Mouse (Mus musculus) CH12.LX (cell line): ENCODE measurements around the gene Mael. TPM values are rescaled to one million over a fixed set of nuclear protein-coding genes. Genes with fewer than 3 reads are reported as not detected.

Experiments used
- DNase-seq: peaks from one replicate; pipeline ENCODE4 v3.0.0-alpha.2; 2013; ENCODE audit errors: extremely low read depth
- H3K27ac ChIP-seq: 2 replicates; pipeline ENCODE4 v1.5.1; 2012; ENCODE audit warnings: low read depth, mild to moderate bottlenecking, control low read depth, moderate library complexity; ENCODE audit not compliant: insufficient read depth
- H3K27me3 ChIP-seq: replicated peaks from 2 replicates; pipeline ENCODE3; 2012; ENCODE audit warnings: inconsistent platforms
- H3K36me3 ChIP-seq, 2 experiments: replicated peaks in 1 of 2; 2 replicates each; pipeline versions ENCODE3 to v1.6.1; 2012; ENCODE audit warnings: inconsistent platforms in 1 of 2, low read length in 1 of 2, mild to moderate bottlenecking in 1 of 2, mixed read lengths in 1 of 2, moderate library complexity in 1 of 2; ENCODE audit not compliant: control insufficient read depth in 1 of 2, insufficient read depth in 1 of 2
- H3K4me1 ChIP-seq, 2 experiments: 2 replicates each; pipeline ENCODE4 v1.6.1; 2012; ENCODE audit warnings: inconsistent platforms in 1 of 2, moderate library complexity in 1 of 2; ENCODE audit not compliant: insufficient read depth in 2 of 2, control insufficient read depth in 1 of 2
- H3K4me2 ChIP-seq: 2 replicates; pipeline ENCODE4 v1.6.1; 2012; ENCODE audit warnings: low read depth, mild to moderate bottlenecking, control low read depth; ENCODE audit not compliant: poor library complexity, insufficient read depth, severe bottlenecking
- H3K4me3 ChIP-seq, 3 experiments: fragments of 150-350 bp in 1 of 3; sonication (generic) in 1 of 3; replicated peaks in 1 of 3; 2 replicates each; pipeline versions ENCODE3 to v1.5.1; 2011 to 2012; ENCODE audit warnings: low read depth in 2 of 3, low read length in 2 of 3, mild to moderate bottlenecking in 2 of 3, moderate library complexity in 2 of 3, control low read depth in 1 of 3, improper control_type of control experiment in 1 of 3, inconsistent platforms in 1 of 3, mixed read lengths in 1 of 3; ENCODE audit not compliant: poor library complexity in 1 of 3
- H3K79me2 ChIP-seq: replicated peaks from 2 replicates; pipeline ENCODE4 v1.6.1; 2012; ENCODE audit warnings: mild to moderate bottlenecking, moderate library complexity; ENCODE audit not compliant: control insufficient read depth, poor library complexity, insufficient read depth, severe bottlenecking; ENCODE audit errors: extremely low read depth
- H3K9ac ChIP-seq: 2 replicates; pipeline ENCODE4 v1.6.1; 2012; ENCODE audit warnings: low read depth, mild to moderate bottlenecking, control low read depth, moderate library complexity; ENCODE audit not compliant: insufficient read depth
- H3K9me3 ChIP-seq: replicated peaks from 2 replicates; pipeline ENCODE3; 2012; ENCODE audit warnings: low read length, inconsistent platforms, mixed read lengths
- BHLHE40 ChIP-seq: IDR thresholded peaks from 2 replicates; pipeline ENCODE4 v1.6.1; 2011; ENCODE audit warnings: mild to moderate bottlenecking, low read depth, low read length, improper control_type of control experiment
- CTCF ChIP-seq, 2 experiments: IDR thresholded peaks in 1 of 2; conservative IDR thresholded peaks in 1 of 2; 2 replicates each; pipeline ENCODE4 v1.5.1; 2011 to 2012; ENCODE audit warnings: low read depth in 2 of 2, low read length in 2 of 2, improper control_type of control experiment in 1 of 2, inconsistent platforms in 1 of 2, mild to moderate bottlenecking in 1 of 2, moderate library complexity in 1 of 2
- ELF1 ChIP-seq: IDR thresholded peaks from 2 replicates; pipeline ENCODE4 v1.6.1; 2014; ENCODE audit warnings: low read depth, mild to moderate bottlenecking, inconsistent platforms, low read length, improper control_type of control experiment
- EP300 ChIP-seq: IDR thresholded peaks from 2 replicates; pipeline ENCODE4 v1.6.1; 2011; ENCODE audit warnings: low read length, improper control_type of control experiment
- ETS1 ChIP-seq: conservative IDR thresholded peaks from 2 replicates; pipeline ENCODE4 v1.6.1; 2012; ENCODE audit warnings: low read depth, mild to moderate bottlenecking, inconsistent platforms, low read length, improper control_type of control experiment, moderate library complexity
- HCFC1 ChIP-seq: IDR thresholded peaks from 2 replicates; pipeline ENCODE4 v1.6.1; 2012; ENCODE audit warnings: low read depth, mild to moderate bottlenecking, inconsistent platforms, low read length, improper control_type of control experiment
- KAT2A ChIP-seq: IDR thresholded peaks from 2 replicates; pipeline ENCODE4 v1.6.1; 2012; ENCODE audit warnings: low read length, improper control_type of control experiment, inconsistent platforms; ENCODE audit not compliant: insufficient replicate concordance
- MAFK ChIP-seq: IDR thresholded peaks from 2 replicates; pipeline ENCODE4 v1.6.1; 2011; ENCODE audit warnings: low read length, improper control_type of control experiment; ENCODE audit not compliant: insufficient replicate concordance
- MEF2A ChIP-seq: IDR thresholded peaks from 2 replicates; pipeline ENCODE4 v1.6.1; 2014; ENCODE audit warnings: low read depth, mild to moderate bottlenecking, inconsistent platforms, low read length, improper control_type of control experiment, borderline replicate concordance
- MXI1 ChIP-seq: IDR thresholded peaks from 2 replicates; pipeline ENCODE4 v1.6.1; 2011; ENCODE audit warnings: mild to moderate bottlenecking, low read depth, low read length, improper control_type of control experiment
- MYC ChIP-seq: IDR thresholded peaks from 2 replicates; pipeline ENCODE4 v1.6.1; 2011; ENCODE audit warnings: low read depth, mild to moderate bottlenecking, improper control_type of control experiment, low read length
- POLR2A ChIP-seq: IDR thresholded peaks from 2 replicates; pipeline ENCODE4 v1.6.1; 2011; ENCODE audit warnings: low read depth, mild to moderate bottlenecking, improper control_type of control experiment, low read length
- POLR2AphosphoS2 ChIP-seq: IDR thresholded peaks from 2 replicates; pipeline ENCODE4 v1.6.1; 2011; ENCODE audit warnings: low read depth, low read length, improper control_type of control experiment
- RAD21 ChIP-seq: IDR thresholded peaks from 2 replicates; pipeline ENCODE4 v1.6.1; 2011; ENCODE audit warnings: low read depth, mild to moderate bottlenecking, low read length, improper control_type of control experiment, moderate library complexity
- TCF12 ChIP-seq: IDR thresholded peaks from 2 replicates; pipeline ENCODE4 v1.6.1; 2014; ENCODE audit warnings: low read depth, mild to moderate bottlenecking, inconsistent platforms, low read length, improper control_type of control experiment
- USF1 ChIP-seq: IDR thresholded peaks from 2 replicates; pipeline ENCODE4 v1.6.1; 2014; ENCODE audit warnings: low read depth, mild to moderate bottlenecking, inconsistent platforms, low read length, improper control_type of control experiment
- ZMIZ1 ChIP-seq: IDR thresholded peaks from 2 replicates; pipeline ENCODE4 v1.6.1; 2012; ENCODE audit warnings: low read depth, mild to moderate bottlenecking, inconsistent platforms, low read length, improper control_type of control experiment
- ZNF384 ChIP-seq: IDR thresholded peaks from 2 replicates; pipeline ENCODE4 v1.6.1; 2012; ENCODE audit warnings: low read depth, low read length, improper control_type of control experiment, inconsistent platforms
- dilution Hi-C: fragments of 300-500 bp; cut with MboI; formaldehyde crosslinking; loops from 2 replicates; pipeline ENCODE4 v1.14.3; 2020; ENCODE audit warnings: low sequenced_read_pairs; ENCODE audit not compliant: extremely low pct_unique_long_range_greater_than_20kb, extremely low pct_ligation_motif_present
- in situ Hi-C: fragments of 300-500 bp; cut with MboI; formaldehyde crosslinking; loops from 3 replicates; pipeline ENCODE4 v1.14.3; 2019; ENCODE audit warnings: low sequenced_read_pairs, low pct_ligation_motif_present, low pct_unique_long_range_greater_than_20kb, mixed read lengths
- polyA plus RNA-seq: library from polyadenylated mRNA; unstranded; fragments of >175 nt; gene quantifications from 2 replicates; pipeline ENCODE4 v1.2.1, GENCODE M21; 2012; ENCODE audit warnings: low read depth; ENCODE audit not compliant: insufficient read length
- total RNA-seq, 2 experiments: library from RNA; depleted of rRNA; stranded (reverse); fragments of 300-350 nt in 1 of 2; fragments of >200 nt in 1 of 2; gene quantifications; 2 replicates each; pipeline ENCODE4 v1.2.3; 2012 to 2014

Mael gene
- total and polyA plus RNA-seq, 3 experiments = not detected

GRCm38 (mm10) chr1:166282597-166283210, 44.2 kb upstream of the Mael start:
- in situ Hi-C loops = no loop called here
- Histone ChIP-seq H3K4me3 (no peak overlapping the region), H3K9me3 (no peaks in the 10 kb centered on the region), H3K4me2 (no peak overlapping the region), H3K36me3 (no peaks in the 10 kb centered on the region), H3K27me3 (peaks cover 27% of the 10 kb centered on the region), H3K79me2 (no peaks in the 10 kb centered on the region), H3K4me1 (no peaks in the 10 kb centered on the region), H3K9ac (no peak overlapping the region), H3K27ac (no peak overlapping the region)
- dilution Hi-C loops = no loop called here
- no peak for DNase-seq
- TF ChIP-seq POLR2A = no peak
- TF ChIP-seq ZMIZ1 = no peak
- TF ChIP-seq EP300 = no peak
- no peak for TF ChIP-seq USF1
- no peak for TF ChIP-seq HCFC1
- TF ChIP-seq BHLHE40 = no peak
- TF ChIP-seq MEF2A = no peak
- TF ChIP-seq MAFK = no peak
- no peak for TF ChIP-seq TCF12
- TF ChIP-seq RAD21 = no peak
- no peak for TF ChIP-seq MXI1
- TF ChIP-seq ETS1 = no peak
- no peak for TF ChIP-seq ELF1

GRCm38 (mm10) chr1:166281836-166282235, 43.3 kb upstream of the Mael start:
- H3K27me3 ChIP-seq = peaks cover 27% of the 10 kb centered on the region
- H3K9ac ChIP-seq = no peak overlapping the region
- H3K79me2 ChIP-seq = no peaks in the 10 kb centered on the region
- DNase-seq = no peak
- H3K9me3 ChIP-seq = no peaks in the 10 kb centered on the region
- in situ Hi-C loops = no loop called here
- H3K4me2 ChIP-seq = no peak overlapping the region
- no peak overlapping the region for H3K27ac ChIP-seq
- TF ChIP-seq EP300 = no peak
- no peak for TF ChIP-seq CTCF (conservative IDR thresholded peaks at IDR 0.05 in 1 of 2, IDR thresholded peaks at IDR 0.05 in 1 of 2; ENCODE audit: low read depth in 2 of 2, low read length in 2 of 2)
- TF ChIP-seq ZMIZ1 = no peak
- TF ChIP-seq ZNF384 = no peak
- TF ChIP-seq RAD21 = no peak
- TF ChIP-seq KAT2A = no peak
- TF ChIP-seq BHLHE40 = no peak
- TF ChIP-seq MAFK = no peak
- no peak for TF ChIP-seq POLR2AphosphoS2
- TF ChIP-seq USF1 = no peak
- TF ChIP-seq TCF12 = no peak
- TF ChIP-seq MYC = no peak
- H3K4me3 ChIP-seq = no peak overlapping the region
- no peaks in the 10 kb centered on the region for H3K4me1 ChIP-seq
- dilution Hi-C loops = no loop called here
- no peaks in the 10 kb centered on the region for H3K36me3 ChIP-seq
